Mouse (Mus musculus) MEL (cell line): ENCODE measurements around the gene Atp5d.

Source experiments
- CTCF ChIP-seq, 3 experiments: IDR thresholded peaks in 2 of 3; conservative IDR thresholded peaks in 1 of 3; 2 replicates each; pipeline ENCODE4 v1.5.1; 2011 to 2012; ENCODE audit warnings: low read length in 3 of 3, low read depth in 2 of 3, mild to moderate bottlenecking in 2 of 3, improper control_type of control experiment in 1 of 3, inconsistent platforms in 1 of 3, mixed read lengths in 1 of 3, moderate library complexity in 1 of 3; ENCODE audit not compliant: control insufficient read depth in 1 of 3, insufficient read depth in 1 of 3, poor library complexity in 1 of 3, severe bottlenecking in 1 of 3
- MAFK ChIP-seq: IDR thresholded peaks from 2 replicates; pipeline ENCODE4 v1.6.1; 2011; ENCODE audit warnings: low read depth, mild to moderate bottlenecking, low read length, improper control_type of control experiment, borderline replicate concordance
- POLR2A ChIP-seq, 2 experiments: IDR thresholded peaks; 2 replicates each; pipeline ENCODE4 v1.6.1; 2011 to 2012; ENCODE audit warnings: low read length in 2 of 2, mild to moderate bottlenecking in 2 of 2, control low read depth in 1 of 2, improper control_type of control experiment in 1 of 2, low read depth in 1 of 2, moderate library complexity in 1 of 2; ENCODE audit not compliant: control insufficient read depth in 1 of 2, insufficient read depth in 1 of 2, poor library complexity in 1 of 2

DNA sequence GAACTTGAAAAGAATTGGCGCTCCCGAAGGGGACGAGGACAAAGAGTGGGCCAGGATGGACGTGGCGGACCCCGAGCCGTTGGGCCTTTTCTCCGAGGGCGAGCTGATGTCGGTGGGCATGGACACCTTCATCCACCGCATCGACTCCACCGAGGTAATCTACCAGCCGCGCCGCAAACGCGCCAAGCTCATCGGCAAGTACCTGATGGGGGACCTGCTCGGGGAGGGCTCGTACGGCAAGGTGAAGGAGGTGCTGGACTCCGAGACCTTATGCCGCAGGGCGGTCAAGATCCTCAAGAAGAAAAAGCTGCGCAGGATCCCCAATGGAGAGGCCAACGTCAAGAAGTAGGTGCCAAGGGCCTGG, 21.9 kb upstream of the Atp5d start:
- TF ChIP-seq MAFK: no peak
- no peak for TF ChIP-seq CTCF (IDR thresholded peaks at IDR 0.05 in 2 of 3, conservative IDR thresholded peaks at IDR 0.05 in 1 of 3; ENCODE audit: control insufficient read depth in 1 of 3, insufficient read depth in 1 of 3, low read depth in 2 of 3, low read length in 3 of 3, poor library complexity in 1 of 3, severe bottlenecking in 1 of 3)
- TF ChIP-seq POLR2A (IDR thresholded peaks at IDR 0.05; ENCODE audit: control insufficient read depth in 1 of 2, insufficient read depth in 1 of 2, low read depth in 1 of 2, low read length in 2 of 2, poor library complexity in 1 of 2): no peak
